ENCODE assay signal across 9 mouse cellular contexts in genomic region chrX:38438147-38438791, GRCm38 (mm10). TPM values are rescaled to one million over a fixed set of nuclear protein-coding genes. Genes with fewer than 3 reads are reported as not detected.
A peak's percentile ranks its signal among the peaks of the same experiment; 100 is the strongest.
DNase-seq lines count a peak whose midpoint lies in the region; ATAC-seq and TF ChIP-seq lines count a peak whose summit lies in the region.
"Had no signal": no experiment of that assay in that cellular context is flagged by ENCODE, and none has a peak within 500 bp of the region (broad histone marks: within the 10 kb centered on the region; RNA-seq: fewer than 3 reads in every experiment).

No protein-coding gene starts in this region.

- H3K4me1 ChIP-seq in kidney, embryonic 15.5 days = 0 out of 2 replicates have a peak, but pooled peaks cover 2% of the 10 kb centered on the region
- H3K4me1 ChIP-seq in liver, adult 2 months (ENCODE audit: control insufficient read depth, insufficient read depth, low read length) = peaks cover 10% of the 10 kb centered on the region; the same call in 1 of the 2 replicates
- H3K4me1 ChIP-seq: embryonic facial prominence, embryonic 12.5 days had no signal

- peak; percentile 78 for TF ChIP-seq CTCF in liver, adult 2 months (IDR thresholded peaks at IDR 0.05; ENCODE audit: low read depth, low read length)

- no peak overlapping the region for H3K27ac ChIP-seq in kidney, embryonic 15.5 days
- H3K27ac ChIP-seq in liver, adult 2 months (replicated peaks; ENCODE audit: insufficient read depth, low read depth, low read length) = no peak overlapping the region
- H3K27ac ChIP-seq: embryonic facial prominence, embryonic 12.5 days had no signal

- 0 out of 2 replicates have a peak, but pooled peaks cover 8% of the 10 kb centered on the region for H3K36me3 ChIP-seq in kidney, embryonic 15.5 days
- H3K36me3 ChIP-seq in liver, adult 2 months (ENCODE audit: control insufficient read depth, insufficient read depth, low read length) = peaks cover 45% of the 10 kb centered on the region
- H3K36me3 ChIP-seq: embryonic facial prominence, embryonic 12.5 days had no signal

- no peak overlapping the region for H3K9ac ChIP-seq in kidney, embryonic 15.5 days
- no peak overlapping the region for H3K9ac ChIP-seq in liver, adult 2 months (ENCODE audit: low read depth, low read length)
- H3K9ac ChIP-seq: embryonic facial prominence, embryonic 12.5 days had no signal

- H3K4me2 ChIP-seq in kidney, embryonic 15.5 days = no peak overlapping the region
- H3K4me2 ChIP-seq: embryonic facial prominence, embryonic 12.5 days had no signal

- H3K27me3 ChIP-seq in kidney, embryonic 15.5 days = no peaks in the 10 kb centered on the region
- no peaks in the 10 kb centered on the region for H3K27me3 ChIP-seq in liver, adult 2 months (ENCODE audit: control insufficient read depth, insufficient read depth, low read length)
- H3K27me3 ChIP-seq: embryonic facial prominence, embryonic 12.5 days had no signal

- H3K4me3 ChIP-seq in kidney, embryonic 15.5 days (replicated peaks) = no peak overlapping the region
- H3K4me3 ChIP-seq in liver, adult 2 months (ENCODE audit: insufficient read depth, low read depth, low read length) = no peak overlapping the region
- H3K4me3 ChIP-seq: embryonic facial prominence, embryonic 12.5 days had no signal

- H3K9me3 ChIP-seq in kidney, embryonic 15.5 days (replicated peaks) = no peaks in the 10 kb centered on the region
- H3K9me3 ChIP-seq: embryonic facial prominence, embryonic 12.5 days had no signal

- ATAC-seq in kidney, embryonic 15.5 days (replicated peaks; ENCODE audit: low FRiP score) = peak; percentile 54

- WGBS in kidney, embryonic 15.5 days = 54% methylated on average over 7 of the region's 7 CpGs
- 10% methylated on average over 7 of the region's 7 CpGs for WGBS in liver, adult 2 months

- no peak for TF ChIP-seq POLR2A in liver, adult 2 months (IDR thresholded peaks at IDR 0.05; ENCODE audit: extremely low read depth, insufficient read depth, low read length)

- no peaks in the 10 kb centered on the region; the same call in 1 of the 2 replicates for H3K79me2 ChIP-seq in liver, adult 2 months (ENCODE audit: control insufficient read depth, insufficient read depth, low read length)

- peak; percentile 33 to 53 for DNase-seq in urinary bladder, adult 18-20 months (ENCODE audit: low spot score in 2 of 2)
- DNase-seq in urinary bladder, adult 2 months (ENCODE audit: low spot score) = no peak
- peak; percentile 87 to 91 for DNase-seq in cerebellum, postnatal 25 days
- DNase-seq in gastrocnemius, adult 18-20 months (ENCODE audit: low spot score) = peak; percentile 81
- peak; percentile 72 for DNase-seq in liver, adult 2 months (ENCODE audit: extremely low read depth, low read depth, low spot score)
- DNase-seq in natural killer cell, adult 2 months (ENCODE audit: low spot score in 2 of 2) = peak; percentile 24 to 50
- peak; percentile 53 to 79 for DNase-seq in spleen, postnatal 4 days (ENCODE audit: low spot score in 2 of 2)

RNA-seq across cellular contexts. Expression of gene Lamp2, which starts 18.0 kb away (rescaled TPM):
- 181 and 199 TPM in 2 replicates for polyA plus RNA-seq in urinary bladder, adult 2 months (2012; rRNA removed)
- total RNA-seq in gastrocnemius, adult 18-20 months (2021) = 10 to 100 TPM; 53.7 to 60.4 TPM
- 154 and 157 TPM in 2 replicates for polyA plus RNA-seq in kidney, embryonic 15.5 days (2015; fragmentation: Nextera tagmentation; extraction: Ambion mirVana)
- total RNA-seq in liver, adult 2 months (2014; rRNA removed) = 414 and 458 TPM in 2 replicates
- 203 and 230 TPM in 2 replicates for polyA plus RNA-seq in liver, adult 2 months (2012; rRNA removed)
